Mouse (Mus musculus): Measurements from ENCODE around the gene Fnip1.

Gene Fnip1

GRCm38 (mm10) chr11:54464557-54465244 is 26.7 kb downstream of the Fnip1 start:
- no peak for DNase-seq

DNA sequence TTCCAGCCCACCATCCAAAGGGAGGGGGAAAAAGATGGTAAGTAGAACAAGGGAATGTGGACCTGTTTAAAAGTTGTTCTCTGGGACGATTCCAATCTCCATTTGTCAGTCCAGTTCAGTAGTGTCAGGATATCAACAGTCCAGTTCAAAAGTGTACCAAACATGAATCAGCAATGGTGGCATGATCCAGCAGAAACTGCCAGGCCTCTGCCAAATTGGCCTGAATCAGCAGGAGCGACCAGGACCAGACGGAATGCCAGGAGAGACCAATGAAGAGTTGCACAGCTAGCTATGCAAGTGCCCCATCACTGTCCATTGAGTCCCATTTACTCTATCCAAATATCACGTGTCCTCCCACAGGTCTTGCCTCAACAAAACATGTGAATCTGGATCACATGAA is 34.2 kb downstream of the Fnip1 start:
- no peak for DNase-seq

DNA sequence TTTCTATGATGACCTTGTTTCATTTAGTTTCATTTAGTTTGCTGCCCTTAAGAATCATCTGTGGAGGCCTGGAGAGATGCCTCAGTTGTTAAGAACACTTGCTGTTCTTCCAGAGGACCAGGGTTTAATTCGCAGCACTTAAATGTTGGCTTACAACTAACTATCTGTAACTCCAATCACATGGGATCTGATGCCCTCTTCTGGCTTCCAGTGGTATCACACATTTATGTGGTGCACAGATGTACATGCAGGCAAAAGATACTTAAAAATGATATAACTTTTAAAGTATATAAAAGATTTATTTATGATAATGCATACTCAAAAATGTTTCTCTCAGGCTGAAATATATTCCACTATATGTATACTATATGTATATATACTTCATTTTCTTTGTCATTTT is 40.4 kb downstream of the Fnip1 start:
- no peak for DNase-seq

DNA sequence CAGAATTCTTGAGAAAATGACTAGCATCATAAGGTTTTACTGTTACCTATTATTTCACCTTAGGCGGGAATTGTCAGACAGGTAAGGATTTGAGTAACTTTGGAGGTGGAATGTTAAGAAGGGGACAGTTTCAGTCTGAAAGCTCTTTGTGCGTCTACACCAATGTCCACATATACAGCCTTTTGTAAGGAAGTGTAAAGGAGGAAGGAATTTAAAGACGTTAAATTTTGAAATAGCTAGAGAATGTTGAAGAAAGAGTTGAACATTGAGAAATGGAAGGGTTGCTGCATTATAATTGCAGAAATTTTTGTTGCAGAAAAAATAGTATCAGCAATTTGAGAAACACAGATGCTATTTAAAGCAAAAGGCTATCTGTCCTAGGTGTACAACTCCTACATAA is 48.0 kb downstream of the Fnip1 start:
- DNase-seq: no peak

- no peak for DNase-seq
These were observed 54.1 kb downstream of the Fnip1 start for GRCm38 (mm10) chr11:54491946-54492558.

DNA sequence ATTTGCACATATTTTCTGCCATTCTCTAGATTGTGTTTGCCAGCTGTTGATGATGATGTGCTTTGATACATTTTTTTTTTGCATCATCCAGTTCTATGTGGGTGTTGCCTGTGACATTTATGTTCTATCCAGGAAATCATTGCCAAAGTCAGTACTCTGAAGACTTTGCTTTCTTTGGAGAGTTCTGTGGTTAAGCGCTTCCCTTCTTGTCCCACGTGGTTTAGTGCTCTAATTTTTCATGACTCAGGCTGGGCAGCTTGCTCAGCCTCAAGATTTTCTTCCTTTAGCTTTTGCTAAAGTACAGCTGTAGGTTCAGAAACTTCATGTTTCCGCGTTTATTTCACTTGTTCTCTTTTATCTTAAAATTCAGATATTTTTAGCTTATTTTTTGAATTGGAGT is 54.6 kb downstream of the Fnip1 start:
- DNase-seq: no peak

DNA sequence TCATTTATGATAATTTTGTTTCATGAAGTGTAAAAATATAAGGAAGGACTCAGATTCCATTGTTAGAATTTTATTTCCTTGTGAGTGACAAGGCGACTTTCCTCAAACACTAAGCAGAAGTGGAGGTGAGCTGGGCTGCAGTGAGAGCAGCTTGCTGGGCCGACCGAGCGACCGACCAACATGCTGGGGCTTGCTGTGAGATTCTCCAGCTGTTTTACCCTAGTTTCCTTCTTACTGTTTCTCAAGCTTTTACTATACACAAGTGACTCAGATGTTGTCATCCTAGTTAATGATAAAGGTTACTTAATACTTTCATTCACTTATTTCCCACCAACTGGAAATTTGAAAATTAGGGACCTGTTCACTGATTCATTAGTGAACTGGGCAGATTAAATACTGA is 61.8 kb downstream of the Fnip1 start:
- DNase-seq: no peak

- DNase-seq: no peak
These were observed 64.7 kb downstream of the Fnip1 start for GRCm38 (mm10) chr11:54502546-54503245.

DNA sequence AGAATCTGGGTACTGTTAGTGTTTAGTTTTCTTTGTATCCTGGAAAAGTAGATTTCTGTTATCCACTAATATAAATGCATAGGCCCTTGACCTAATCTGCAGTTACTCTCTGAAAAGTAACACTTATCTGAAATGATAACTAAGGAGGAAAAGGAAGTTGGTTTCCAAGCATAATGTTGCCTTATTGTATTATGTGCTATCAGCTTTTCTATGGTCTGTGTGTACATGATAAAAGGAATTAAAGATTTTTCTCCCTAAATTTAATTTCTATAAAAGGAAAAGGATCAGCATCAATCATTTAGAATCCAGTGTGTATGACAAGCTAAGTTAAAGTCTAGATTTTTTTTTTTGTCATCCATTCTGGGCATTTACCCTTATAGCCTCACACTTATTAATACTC is 75.6 kb downstream of the Fnip1 start:
- DNase-seq: no peak

GRCm38 (mm10) chr11:54521927-54522528 is 84.0 kb downstream of the Fnip1 start:
- DNase-seq: peak; percentile 22

GRCm38 (mm10) chr11:54522529-54523430 is 84.8 kb downstream of the Fnip1 start, which contains the start of gene Rapgef6:
TSS of gene Rapgef6 (plus strand) at chr11:54522847.
- DNase-seq: peak; percentile 99

DNA sequence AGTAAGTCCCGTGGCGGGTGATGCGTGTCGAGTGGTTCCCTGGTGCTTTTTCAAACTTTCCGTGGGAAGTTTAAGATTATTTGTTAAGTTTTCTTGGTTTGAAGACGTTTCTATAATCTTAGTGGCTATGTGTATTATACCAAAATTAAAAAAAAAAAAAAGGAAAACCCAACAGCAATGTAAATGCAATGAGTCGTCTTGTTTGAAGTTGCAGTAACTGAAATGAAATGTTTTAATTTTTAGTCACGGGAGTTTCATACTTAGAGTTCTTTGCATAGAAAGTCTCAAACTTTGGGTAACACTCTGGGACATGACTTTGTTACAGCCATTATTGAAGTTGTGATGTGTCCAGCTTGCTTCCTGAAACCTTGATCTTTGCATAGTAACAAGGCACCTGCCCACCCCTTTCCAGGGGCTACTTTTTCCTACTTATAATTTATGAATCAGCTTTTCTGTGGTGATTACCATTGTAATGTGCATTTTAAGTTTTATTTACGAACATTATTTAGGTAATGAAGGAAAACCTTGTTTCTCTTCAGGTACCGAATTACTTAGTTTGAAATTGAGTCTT is 85.5 kb downstream of the Fnip1 start:
- DNase-seq: no peak

GRCm38 (mm10) chr11:54528002-54528401 is 90.0 kb downstream of the Fnip1 start:
- DNase-seq: no peak

DNA sequence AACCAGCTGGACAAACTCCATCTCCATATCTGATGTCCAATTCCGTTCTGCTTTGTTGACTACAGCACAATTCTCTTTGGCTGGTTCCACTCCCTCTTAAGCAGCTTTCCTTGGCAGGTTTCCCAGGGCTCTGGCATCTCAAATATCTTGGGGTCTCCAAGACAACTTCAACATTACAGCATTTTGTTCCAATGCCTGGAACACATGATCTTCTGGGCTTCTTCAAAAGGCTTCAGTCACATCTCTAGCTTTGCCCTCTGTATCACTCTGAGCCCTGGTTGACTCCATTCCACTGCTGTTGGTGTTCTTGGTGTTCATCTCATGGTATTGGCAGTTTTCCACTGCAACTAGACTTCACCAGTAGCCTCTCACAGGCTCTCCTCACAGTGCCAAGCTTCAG is 92.4 kb downstream of the Fnip1 start:
- peak; percentile 32 for DNase-seq

- no peak for DNase-seq
These were observed 92.9 kb downstream of the Fnip1 start for GRCm38 (mm10) chr11:54530916-54531315.

DNA sequence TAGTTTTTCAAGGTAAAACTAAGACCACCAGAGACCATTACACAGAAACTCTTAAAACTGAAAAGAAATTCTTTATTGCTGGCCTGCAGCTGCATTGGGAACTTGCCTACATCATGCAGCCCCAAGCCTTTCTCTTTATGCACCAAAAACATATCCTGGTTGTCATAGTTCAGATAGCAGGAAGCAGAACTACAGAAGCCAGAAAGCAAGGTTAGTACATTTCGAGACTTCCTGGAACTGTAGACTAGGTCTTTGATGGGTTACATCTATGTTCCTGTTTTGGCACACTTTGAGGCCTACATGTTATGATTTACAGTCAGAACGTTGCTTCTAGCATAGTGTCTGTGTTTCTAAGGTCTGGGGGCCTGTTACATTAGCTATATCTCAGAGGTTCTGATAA is 95.8 kb downstream of the Fnip1 start:
- DNase-seq: no peak

DNA sequence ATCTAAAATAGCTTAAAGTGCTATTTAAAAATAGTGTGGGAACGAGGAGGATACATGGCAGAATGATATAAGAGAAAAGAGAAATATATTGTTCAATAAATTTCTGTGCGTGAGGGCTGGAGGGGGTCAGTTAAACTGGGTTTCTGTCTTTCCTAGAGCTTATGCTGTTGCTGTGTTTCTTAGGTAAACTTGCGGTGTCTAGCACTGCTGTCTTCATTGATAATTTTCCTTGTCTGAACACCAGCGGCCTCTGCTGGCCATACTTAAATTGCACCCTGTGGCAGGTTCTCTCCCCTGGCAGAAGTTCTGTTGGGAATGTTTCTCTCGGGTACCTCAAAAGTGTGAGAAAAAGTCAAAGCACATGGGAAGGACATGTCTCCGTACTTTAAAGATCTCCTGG is 96.9 kb downstream of the Fnip1 start:
- peak; percentile 82 for DNase-seq

- no peak for DNase-seq
These were observed 101.0 kb downstream of the Fnip1 start for GRCm38 (mm10) chr11:54539031-54539430.

DNA sequence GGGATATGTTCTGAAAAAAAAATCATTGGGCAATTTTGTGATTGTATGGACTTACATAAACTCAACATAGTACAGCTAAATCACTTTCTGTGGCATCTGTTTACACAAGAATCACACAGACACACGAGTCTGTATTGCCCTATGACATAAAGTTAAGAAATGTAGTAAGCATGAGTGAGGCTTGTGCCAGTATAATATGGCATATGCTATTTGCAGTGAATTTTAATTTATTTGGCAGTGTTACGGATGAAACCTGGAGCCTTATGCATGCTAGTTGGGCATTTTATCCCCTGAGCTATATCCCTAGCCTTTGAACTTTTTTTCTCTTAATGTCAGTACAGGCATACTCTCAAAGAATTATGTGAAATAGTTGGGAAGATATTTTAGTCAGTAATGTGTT is 101.5 kb downstream of the Fnip1 start:
- DNase-seq: no peak

DNA sequence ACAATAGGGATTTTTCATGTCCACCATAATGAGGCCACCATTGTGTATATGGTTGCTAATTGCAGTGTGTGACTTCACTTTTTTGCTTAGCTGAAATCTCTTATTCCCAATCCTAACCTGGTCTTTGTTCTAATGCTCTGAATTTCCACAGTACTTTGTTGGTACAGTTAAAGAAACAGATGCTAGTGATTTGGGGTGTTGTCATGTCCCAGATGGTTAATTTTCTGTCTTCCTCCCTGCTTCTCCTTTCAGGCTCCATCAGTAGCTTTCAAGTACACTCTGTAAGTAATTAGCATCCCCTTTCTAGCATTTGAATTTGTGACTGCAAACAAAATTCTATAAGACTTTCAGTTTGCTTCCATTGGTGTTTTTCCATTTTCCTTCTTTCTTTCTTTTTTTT is 102.3 kb downstream of the Fnip1 start:
- DNase-seq: no peak

GRCm38 (mm10) chr11:54542414-54542813 is 104.4 kb downstream of the Fnip1 start:
- no peak for DNase-seq

GRCm38 (mm10) chr11:54554970-54555369 is 117.0 kb downstream of the Fnip1 start:
- no peak for DNase-seq

Measured in kidney, adult 18-20 months (tissue).